Mouse (Mus musculus) neural tube, postnatal 0 days (tissue): ENCODE measurements around the gene Mrps2. TPM values are rescaled to one million over a fixed set of nuclear protein-coding genes. Genes with fewer than 3 reads are reported as not detected.

Experiments used
- polyA plus RNA-seq: library from polyadenylated mRNA; unstranded; fragments of >200 nt; fragmentation: Nextera tagmentation; extraction: Ambion mirVana; gene quantifications from 2 replicates; pipeline ENCODE4 v1.2.1, GENCODE M21; 2015

Gene Mrps2
- 42.0 and 43.1 TPM in 2 replicates for polyA plus RNA-seq

GRCm38 (mm10) chr2:28467860-28468485, at the start of gene Mrps2:
Gene Mrps2 (plus strand): TSS chr2:28468066.

GRCm38 (mm10) chr2:28446515-28447314, 21.2 kb upstream of the Mrps2 start, which contains the start of gene Ppp1r26:
Gene Ppp1r26 (plus strand): TSS chr2:28446800.

GRCm38 (mm10) chr2:28465836-28466518, 1.9 kb upstream of the Mrps2 start, which contains the start of gene 1700007K13Rik:
Gene 1700007K13Rik (minus strand): TSS chr2:28466332.

GRCm38 (mm10) chr2:28496671-28497070, 28.8 kb downstream of the Mrps2 start, which contains the start of gene Gbgt1:
Gene Gbgt1 (plus strand): TSS chr2:28496891.

GRCm38 (mm10) chr2:28505795-28506194, 37.9 kb downstream of the Mrps2 start, which contains the start of gene Gm10134:
Gene Gm10134 (plus strand): TSS chr2:28506095.

GRCm38 (mm10) chr2:28512798-28513401, 45.0 kb downstream of the Mrps2 start, which contains the start of gene Ralgds:
Gene Ralgds (plus strand): TSS chr2:28513125.

Other genes with a start within 250 kb of the Mrps2 start
- 10.5 and 11.6 TPM in 2 replicates for gene Ppp1r26, start 21.3 kb upstream of the Mrps2 start, polyA plus RNA-seq
- gene 1700007K13Rik, start 1.7 kb upstream of the Mrps2 start, polyA plus RNA-seq: 11.3 and 11.5 TPM in 2 replicates
- gene Gbgt1, start 28.8 kb downstream of the Mrps2 start, polyA plus RNA-seq: 1.0 and 1.3 TPM in 2 replicates
- 3.7 and 7.2 TPM in 2 replicates for gene Gm10134, start 38.0 kb downstream of the Mrps2 start, polyA plus RNA-seq
- 72.3 and 75.2 TPM in 2 replicates for gene Ralgds, start 45.1 kb downstream of the Mrps2 start, polyA plus RNA-seq
- not detected in 2 replicates for gene Cel, start 95.3 kb downstream of the Mrps2 start, polyA plus RNA-seq
- 25.7 and 27.6 TPM in 2 replicates for gene Gtf3c5, start 115.7 kb downstream of the Mrps2 start, polyA plus RNA-seq
- gene Gfi1b, start 153.9 kb downstream of the Mrps2 start, polyA plus RNA-seq: not detected in 2 replicates
- 18.0 and 21.7 TPM in 2 replicates for gene Tsc1, start 173.2 kb downstream of the Mrps2 start, polyA plus RNA-seq
- 0.70 and 1.8 TPM in 2 replicates for gene Spaca9, start 231.7 kb downstream of the Mrps2 start, polyA plus RNA-seq
- 2.2 and 3.1 TPM in 2 replicates for gene Ak8, start 232.1 kb downstream of the Mrps2 start, polyA plus RNA-seq